ENCODE assay signal across 15 mouse cellular contexts in genomic region chr8:47852737-47853136, GRCm38 (mm10). TPM values are rescaled to one million over a fixed set of nuclear protein-coding genes. Genes with fewer than 3 reads are reported as not detected.
DNase-seq lines count a peak whose midpoint lies in the region; ATAC-seq lines count a peak whose summit lies in the region.
"Had no signal": no experiment of that assay in that cellular context is flagged by ENCODE, and none has a peak within 500 bp of the region (broad histone marks: within the 10 kb centered on the region; RNA-seq: fewer than 3 reads in every experiment).

No protein-coding gene starts in this region.

- no peak for DNase-seq in kidney, postnatal 10 days
- DNase-seq in Muller cell, postnatal 12 days (ENCODE audit: inconsistent ontology term): peak; percentile 75
- no peak for DNase-seq in intestine, embryonic 14.5 days (ENCODE audit: low spot score)
- DNase-seq in layer of hippocampus, adult 9-10 months (ENCODE audit: low spot score): no peak
- no peak for DNase-seq in cerebellum, adult 11 months
- DNase-seq: cerebellum, adult 2 months; liver; retina, postnatal 1 day had no signal

- H3K4me2 ChIP-seq in kidney, embryonic 16.5 days (replicated peaks; ENCODE audit: low read depth, low read length): no peak overlapping the region
- no peak overlapping the region for H3K4me2 ChIP-seq in intestine, embryonic 14.5 days (ENCODE audit: low read length)
- peak overlapping the region; percentile 43; the same call in 1 of the 2 replicates for H3K4me2 ChIP-seq in stomach, embryonic 16.5 days (ENCODE audit: low read depth, low read length)
- H3K4me2 ChIP-seq: forebrain, embryonic 15.5 days; hindbrain, embryonic 13.5 days had no signal

- H3K9ac ChIP-seq in kidney, embryonic 16.5 days (replicated peaks; ENCODE audit: low read length): no peak overlapping the region
- H3K9ac ChIP-seq in intestine, embryonic 14.5 days (ENCODE audit: low read length): no peak overlapping the region
- no peak overlapping the region for H3K9ac ChIP-seq in stomach, embryonic 16.5 days (ENCODE audit: low read length)
- H3K9ac ChIP-seq: forebrain, embryonic 15.5 days; hindbrain, embryonic 13.5 days had no signal

- peak overlapping the region; percentile 60; the same call in 1 of the 2 replicates for H3K27ac ChIP-seq in kidney, embryonic 16.5 days (ENCODE audit: low read length)
- H3K27ac ChIP-seq in intestine, embryonic 14.5 days (ENCODE audit: low read depth): peak overlapping the region; percentile 69; the same call in 1 of the 2 replicates
- peak overlapping the region; percentile 82 for H3K27ac ChIP-seq in stomach, embryonic 16.5 days (ENCODE audit: low read length)
- H3K27ac ChIP-seq: forebrain, embryonic 15.5 days; hindbrain, embryonic 13.5 days had no signal

- 64% methylated on average over 5 of the region's 5 CpGs for WGBS in kidney, embryonic 16.5 days
- WGBS in intestine, embryonic 14.5 days: 87% methylated on average over 5 of the region's 5 CpGs
- WGBS in stomach, embryonic 16.5 days: 70% methylated on average over 5 of the region's 5 CpGs

- ATAC-seq in kidney, embryonic 16.5 days (ENCODE audit: low FRiP score, low TSS enrichment): no peak
- no peak for ATAC-seq in intestine, embryonic 14.5 days (replicated peaks; ENCODE audit: low FRiP score, low TSS enrichment, low read depth)
- ATAC-seq in stomach, embryonic 16.5 days (ENCODE audit: insufficient read depth, low FRiP score): no peak
- ATAC-seq: forebrain, embryonic 15.5 days had no signal

- no peaks in the 10 kb centered on the region for H3K9me3 ChIP-seq in kidney, embryonic 16.5 days (ENCODE audit: low read length)
- no peaks in the 10 kb centered on the region for H3K9me3 ChIP-seq in intestine, embryonic 14.5 days (ENCODE audit: control insufficient read depth, low read length)
- H3K9me3 ChIP-seq in stomach, embryonic 16.5 days (replicated peaks; ENCODE audit: control insufficient read depth, low read length): no peaks in the 10 kb centered on the region
- H3K9me3 ChIP-seq: forebrain, embryonic 15.5 days; hindbrain, embryonic 13.5 days had no signal

- H3K4me3 ChIP-seq in kidney, embryonic 16.5 days (ENCODE audit: low read length): no peak overlapping the region
- no peak overlapping the region for H3K4me3 ChIP-seq in intestine, embryonic 14.5 days (ENCODE audit: low read depth, low read length)
- H3K4me3 ChIP-seq in stomach, embryonic 16.5 days (replicated peaks; ENCODE audit: low read length): no peak overlapping the region
- H3K4me3 ChIP-seq: forebrain, embryonic 15.5 days; hindbrain, embryonic 13.5 days had no signal

- H3K4me1 ChIP-seq in kidney, embryonic 16.5 days (ENCODE audit: insufficient read depth, low read length): peaks cover 17% of the 10 kb centered on the region; the same call in 1 of the 2 replicates
- H3K4me1 ChIP-seq in intestine, embryonic 14.5 days (replicated peaks; ENCODE audit: control insufficient read depth, insufficient read depth, low read length): peaks cover 7% of the 10 kb centered on the region; the same call in 1 of the 2 replicates
- peaks cover 11% of the 10 kb centered on the region for H3K4me1 ChIP-seq in stomach, embryonic 16.5 days (ENCODE audit: control insufficient read depth, insufficient read depth, low read length)
- H3K4me1 ChIP-seq: forebrain, embryonic 15.5 days; hindbrain, embryonic 13.5 days had no signal

- peaks cover 51% of the 10 kb centered on the region for H3K36me3 ChIP-seq in kidney, embryonic 16.5 days (ENCODE audit: insufficient read depth, low read length)
- peaks cover 54% of the 10 kb centered on the region for H3K36me3 ChIP-seq in intestine, embryonic 14.5 days (ENCODE audit: control insufficient read depth, insufficient read depth, low read length)
- peaks cover 21% of the 10 kb centered on the region for H3K36me3 ChIP-seq in stomach, embryonic 16.5 days (ENCODE audit: control insufficient read depth, insufficient read depth, low read length)
- H3K36me3 ChIP-seq: forebrain, embryonic 15.5 days had no signal

- no peaks in the 10 kb centered on the region for H3K27me3 ChIP-seq in kidney, embryonic 16.5 days (ENCODE audit: insufficient read depth, low read length)
- no peaks in the 10 kb centered on the region for H3K27me3 ChIP-seq in intestine, embryonic 14.5 days (replicated peaks; ENCODE audit: control insufficient read depth, insufficient read depth, low read length)
- H3K27me3 ChIP-seq in stomach, embryonic 16.5 days (ENCODE audit: control insufficient read depth, insufficient read depth, low read length): no peaks in the 10 kb centered on the region
- H3K27me3 ChIP-seq: forebrain, embryonic 15.5 days; hindbrain, embryonic 13.5 days had no signal

RNA-seq across cellular contexts. Expression of gene Cldn22, which starts 28.5 kb away (rescaled TPM):
- polyA plus RNA-seq in kidney, embryonic 16.5 days (2015; fragmentation: Nextera tagmentation; extraction: Ambion mirVana): not detected in 2 replicates
- not detected in 2 replicates for polyA plus RNA-seq in intestine, embryonic 14.5 days (2014; fragmentation: Nextera tagmentation; extraction: Ambion mirVana)
- not detected in 2 replicates for polyA plus RNA-seq in stomach, embryonic 16.5 days (2015; fragmentation: Nextera tagmentation; extraction: Ambion mirVana)
- polyA plus RNA-seq: forebrain, embryonic 15.5 days; hindbrain, embryonic 13.5 days; neural tube, embryonic 11.5 days had no signal

RNA-seq across cellular contexts. Expression of gene Cldn24, which starts 30.8 kb away (rescaled TPM):
- polyA plus RNA-seq in kidney, embryonic 16.5 days (2015; fragmentation: Nextera tagmentation; extraction: Ambion mirVana): not detected in 2 replicates
- polyA plus RNA-seq in intestine, embryonic 14.5 days (2014; fragmentation: Nextera tagmentation; extraction: Ambion mirVana): not detected in 2 replicates
- polyA plus RNA-seq in stomach, embryonic 16.5 days (2015; fragmentation: Nextera tagmentation; extraction: Ambion mirVana): not detected in 2 replicates
- polyA plus RNA-seq: cerebellum, adult 2 months; forebrain, embryonic 15.5 days; gonadal fat pad, adult 2 months; hindbrain, embryonic 13.5 days; large intestine, adult 2 months; neural tube, embryonic 11.5 days had no signal
